8 mouse cellular contexts compared by ENCODE assay signal in genomic region chr5:148293346-148293745, GRCm38 (mm10).
DNase-seq lines count a peak whose midpoint lies in the region; ATAC-seq lines count a peak whose summit lies in the region.

No protein-coding gene starts in this region.

- no peaks in the 10 kb centered on the region for H3K27me3 ChIP-seq in heart, embryonic 12.5 days (replicated peaks)
- no peaks in the 10 kb centered on the region for H3K27me3 ChIP-seq in neural tube, embryonic 15.5 days (replicated peaks)
- no peaks in the 10 kb centered on the region for H3K27me3 ChIP-seq in heart, embryonic 10.5 days (ENCODE audit: insufficient read depth, poor library complexity, severe bottlenecking)

- H3K36me3 ChIP-seq in heart, embryonic 12.5 days = peaks cover 92% of the 10 kb centered on the region
- peaks cover 40% of the 10 kb centered on the region for H3K36me3 ChIP-seq in neural tube, embryonic 15.5 days
- H3K36me3 ChIP-seq in heart, embryonic 10.5 days = peaks cover 91% of the 10 kb centered on the region

- no peak for ATAC-seq in heart, embryonic 12.5 days (ENCODE audit: insufficient number of reproducible peaks, low FRiP score)
- no peak for ATAC-seq in neural tube, embryonic 15.5 days (ENCODE audit: low FRiP score)

- H3K9ac ChIP-seq in heart, embryonic 12.5 days = no peak overlapping the region
- no peak overlapping the region for H3K9ac ChIP-seq in neural tube, embryonic 15.5 days (replicated peaks)

- no peak overlapping the region for H3K4me3 ChIP-seq in heart, embryonic 12.5 days
- H3K4me3 ChIP-seq in neural tube, embryonic 15.5 days (replicated peaks) = no peak overlapping the region
- no peak overlapping the region for H3K4me3 ChIP-seq in heart, embryonic 10.5 days

- 0 out of 2 replicates have a peak, but pooled peaks cover 5% of the 10 kb centered on the region for H3K4me1 ChIP-seq in heart, embryonic 12.5 days (replicated peaks)
- 0 out of 2 replicates have a peak, but pooled peaks cover 5% of the 10 kb centered on the region for H3K4me1 ChIP-seq in neural tube, embryonic 15.5 days
- H3K4me1 ChIP-seq in heart, embryonic 10.5 days = peaks cover 5% of the 10 kb centered on the region; the same call in 1 of the 2 replicates

- no peak overlapping the region for H3K27ac ChIP-seq in heart, embryonic 12.5 days (ENCODE audit: poor library complexity, severe bottlenecking)
- H3K27ac ChIP-seq in neural tube, embryonic 15.5 days (replicated peaks) = no peak overlapping the region
- H3K27ac ChIP-seq in heart, embryonic 10.5 days = no peak overlapping the region

- intact Hi-C loops in heart, postnatal 10 days (cut with DNase I) = no loop called here

- DNase-seq in heart, postnatal 10 days = peak; percentile 29 to 60
- DNase-seq in neural tube, embryonic 10.5 days (ENCODE audit: extremely low spot score, low spot score) = peak; percentile 15
- DNase-seq in cerebellum, postnatal 25 days = peak; percentile 22 to 48
- peak; percentile 44 for DNase-seq in retina, postnatal 1 day
- DNase-seq in urinary bladder, postnatal 4 days (ENCODE audit: low spot score in 2 of 2) = no peak
- DNase-seq in heart, embryonic 10.5 days (ENCODE audit: low spot score) = no peak

- WGBS in heart, embryonic 12.5 days = 79% methylated on average over 7 of the region's 7 CpGs
- 87% methylated on average over 7 of the region's 7 CpGs for WGBS in neural tube, embryonic 15.5 days
- WGBS in heart, embryonic 10.5 days = 79% methylated on average over 7 of the region's 7 CpGs

- H3K4me2 ChIP-seq in heart, embryonic 12.5 days = no peak overlapping the region
- H3K4me2 ChIP-seq in neural tube, embryonic 15.5 days = no peak overlapping the region

- peaks cover 15% of the 10 kb centered on the region for H3K9me3 ChIP-seq in heart, embryonic 12.5 days (replicated peaks)
- no peaks in the 10 kb centered on the region for H3K9me3 ChIP-seq in neural tube, embryonic 15.5 days (replicated peaks)
- H3K9me3 ChIP-seq in heart, embryonic 10.5 days = no peaks in the 10 kb centered on the region

Comparison
In these comparisons a context has a peak if more than half of its experiments do, and no peak if none do; other contexts are left out.
1. DNase-seq: peak in heart, postnatal 10 days (2 of 2), neural tube, embryonic 10.5 days (single experiment), cerebellum, postnatal 25 days (2 of 2) and retina, postnatal 1 day (single experiment); none in urinary bladder, postnatal 4 days (0 of 2) and heart, embryonic 10.5 days (single experiment).